Mouse (Mus musculus): ENCODE data around the gene Cyp3a16.

- TF ChIP-seq CTCF (IDR thresholded peaks at IDR 0.05; ENCODE audit: low read depth, low read length) (no peak), TAL1 (conservative IDR thresholded peaks at IDR 0.05; ENCODE audit: low read depth, low read length) (no peak), GATA1 (IDR thresholded peaks at IDR 0.05; ENCODE audit: borderline replicate concordance, low read length) (no peak), GATA2 (IDR thresholded peaks at IDR 0.05; ENCODE audit: borderline replicate concordance, low read depth, low read length) (no peak)
These were observed 15.1 kb downstream of the Cyp3a16 start for GRCm38 (mm10) chr5:145454389-145454788.
